Mouse (Mus musculus) MEL (cell line): ENCODE measurements around the gene Siah1a. TPM values are rescaled to one million over a fixed set of nuclear protein-coding genes. Genes with fewer than 3 reads are reported as not detected.

ENCODE experiments used
- DNase-seq: peaks from one replicate; pipeline ENCODE4 v3.0.0; 2011; ENCODE audit warnings: low read depth, low spot score
- H3K27ac ChIP-seq: 2 replicates; pipeline ENCODE4 v1.5.1; 2012; ENCODE audit warnings: low read depth, mild to moderate bottlenecking, control low read depth, low read length, moderate library complexity; ENCODE audit not compliant: control insufficient read depth
- H3K27me3 ChIP-seq, 2 experiments: fragments of 150-350 bp in 1 of 2; sonication (generic) in 1 of 2; 2 replicates each; pipeline ENCODE4 v1.6.1; 2012; ENCODE audit warnings: low read length in 2 of 2, mild to moderate bottlenecking in 2 of 2, improper control_type of control experiment in 1 of 2, moderate library complexity in 1 of 2; ENCODE audit not compliant: insufficient read depth in 2 of 2, control insufficient read depth in 1 of 2
- H3K36me3 ChIP-seq, 2 experiments: 2 replicates each; pipeline ENCODE4 v1.6.1; 2012 to 2014; ENCODE audit warnings: low read length in 2 of 2, improper control_type of control experiment in 1 of 2, inconsistent platforms in 1 of 2, mild to moderate bottlenecking in 1 of 2; ENCODE audit not compliant: insufficient read depth in 2 of 2, control insufficient read depth in 1 of 2
- H3K4me1 ChIP-seq, 2 experiments: fragments of 150-350 bp in 1 of 2; sonication (generic) in 1 of 2; 2 replicates each; pipeline ENCODE4 v1.6.1; 2012; ENCODE audit warnings: low read length in 2 of 2, improper control_type of control experiment in 1 of 2, mild to moderate bottlenecking in 1 of 2; ENCODE audit not compliant: insufficient read depth in 2 of 2, control insufficient read depth in 1 of 2
- H3K4me3 ChIP-seq, 2 experiments: fragments of 150-350 bp in 1 of 2; sonication (generic) in 1 of 2; 2 replicates each; pipeline ENCODE4 v1.5.1; 2012; ENCODE audit warnings: low read depth in 2 of 2, low read length in 2 of 2, mild to moderate bottlenecking in 2 of 2, moderate library complexity in 2 of 2, control low read depth in 1 of 2, improper control_type of control experiment in 1 of 2; ENCODE audit not compliant: control insufficient read depth in 1 of 2, insufficient read depth in 1 of 2
- H3K79me2 ChIP-seq: 2 replicates; pipeline ENCODE4 v1.6.1; 2012; ENCODE audit warnings: mild to moderate bottlenecking, low read length, moderate library complexity; ENCODE audit not compliant: control insufficient read depth, poor library complexity, insufficient read depth
- H3K9ac ChIP-seq: 2 replicates; pipeline ENCODE4 v1.6.1; 2012; ENCODE audit warnings: low read depth, mild to moderate bottlenecking, control low read depth, low read length, moderate library complexity; ENCODE audit not compliant: control insufficient read depth, poor library complexity, severe bottlenecking
- H3K9me3 ChIP-seq: fragments of 150-350 bp; sonication (generic); replicated peaks from 2 replicates; pipeline ENCODE4 v1.6.1; 2012; ENCODE audit warnings: mild to moderate bottlenecking, low read length, improper control_type of control experiment, moderate library complexity; ENCODE audit not compliant: insufficient read depth
- EP300 ChIP-seq, 2 experiments: IDR thresholded peaks; 2 replicates each; pipeline ENCODE4 v1.6.1; 2011; ENCODE audit warnings: improper control_type of control experiment in 2 of 2, low read length in 2 of 2, low read depth in 1 of 2, mild to moderate bottlenecking in 1 of 2
- NELFE ChIP-seq: IDR thresholded peaks from 2 replicates; pipeline ENCODE4 v1.6.1; 2011; ENCODE audit warnings: low read depth, low read length, improper control_type of control experiment
- POLR2A ChIP-seq, 2 experiments: IDR thresholded peaks; 2 replicates each; pipeline ENCODE4 v1.6.1; 2011 to 2012; ENCODE audit warnings: low read length in 2 of 2, mild to moderate bottlenecking in 2 of 2, control low read depth in 1 of 2, improper control_type of control experiment in 1 of 2, low read depth in 1 of 2, moderate library complexity in 1 of 2; ENCODE audit not compliant: control insufficient read depth in 1 of 2, insufficient read depth in 1 of 2, poor library complexity in 1 of 2
- POLR2AphosphoS5 ChIP-seq: IDR thresholded peaks from 2 replicates; pipeline ENCODE4 v1.6.1; 2012; ENCODE audit warnings: low read depth, borderline replicate concordance, mild to moderate bottlenecking, inconsistent platforms, low read length, moderate library complexity, mixed read lengths
- TBP ChIP-seq: IDR thresholded peaks from 2 replicates; pipeline ENCODE4 v1.8.0; 2011; ENCODE audit warnings: low read depth, low read length, improper control_type of control experiment
- USF1 ChIP-seq: IDR thresholded peaks from 2 replicates; pipeline ENCODE4 v1.6.1; 2014; ENCODE audit warnings: low read depth, mild to moderate bottlenecking, inconsistent platforms, low read length, improper control_type of control experiment, moderate library complexity
- USF2 ChIP-seq, 2 experiments: IDR thresholded peaks; 2 replicates each; pipeline ENCODE4 v1.6.1; 2011 to 2012; ENCODE audit warnings: improper control_type of control experiment in 2 of 2, low read length in 2 of 2, borderline replicate concordance in 1 of 2, inconsistent platforms in 1 of 2, low read depth in 1 of 2, mild to moderate bottlenecking in 1 of 2; ENCODE audit not compliant: insufficient read depth in 1 of 2
- ZNF384 ChIP-seq: IDR thresholded peaks from 2 replicates; pipeline ENCODE4 v1.6.1; 2012; ENCODE audit warnings: low read depth, mild to moderate bottlenecking, inconsistent platforms, low read length, improper control_type of control experiment
- polyA plus RNA-seq, 2 experiments: library from polyadenylated mRNA; stranded (reverse) in 1 of 2; unstranded in 1 of 2; fragments of >175 nt in 1 of 2; fragments of >200 nt in 1 of 2; gene quantifications; 2 replicates each; pipeline versions ENCODE4 v1.2.1 to v1.2.4; 2012; ENCODE audit warnings: low replicate concordance in 2 of 2, low read depth in 1 of 2; ENCODE audit not compliant: insufficient read length in 2 of 2, insufficient read depth in 1 of 2, missing spikeins in 1 of 2
- total RNA-seq: library from RNA; depleted of rRNA; stranded (reverse); fragments of 300-350 nt; gene quantifications from 2 replicates; pipeline ENCODE4 v1.2.3, GENCODE M21; 2012

Gene Siah1a
- total and polyA plus RNA-seq, 3 experiments, result 8.3 to 12.2 TPM; not detected in 1

GRCm38 (mm10) chr8:86758651-86759050 is 12.9 kb upstream of the Siah1a start:
- peak overlapping the region; percentile 46 for H3K27ac ChIP-seq
- H3K9ac ChIP-seq, result peak overlapping the region; percentile 14; the same call in 1 of the 2 replicates
- TF ChIP-seq POLR2A (IDR thresholded peaks at IDR 0.05; ENCODE audit: control insufficient read depth in 1 of 2, insufficient read depth in 1 of 2, low read depth in 1 of 2, low read length in 2 of 2, poor library complexity in 1 of 2), result no peak
- TF ChIP-seq POLR2AphosphoS5, result no peak
- TF ChIP-seq ZNF384, result peak; percentile 7; the same call in 1 of the 2 replicates
- peak; percentile 83 for TF ChIP-seq USF1
- TF ChIP-seq NELFE, result no peak
- TF ChIP-seq TBP, result 0 out of 2 replicates have a peak, but pooled peaks have one; percentile 55
- H3K4me3 ChIP-seq, result peak overlapping the region in 1 of 2 experiments; percentile 0; a peak in 1 of 4 replicates
- H3K4me1 ChIP-seq, result peaks cover 10 to 19% of the 10 kb centered on the region in 2 experiments
- no peaks in the 10 kb centered on the region for H3K9me3 ChIP-seq
- peak; percentile 62 for DNase-seq
- no peaks in the 10 kb centered on the region for H3K79me2 ChIP-seq
- H3K27me3 ChIP-seq, result no peaks in the 10 kb centered on the region; a peak in 2 of 4 replicates
- H3K36me3 ChIP-seq, result peaks cover 0 to 17% of the 10 kb centered on the region in 2 experiments; a peak in 2 of 4 replicates

GRCm38 (mm10) chr8:86756948-86757733 is 11.4 kb upstream of the Siah1a start:
- H3K4me3 ChIP-seq, result peak overlapping the region; percentile 35 to 45
- TF ChIP-seq EP300 (IDR thresholded peaks at IDR 0.05; ENCODE audit: low read depth in 1 of 2, low read length in 2 of 2) (no peak), USF2 (IDR thresholded peaks at IDR 0.05; ENCODE audit: borderline replicate concordance in 1 of 2, insufficient read depth in 1 of 2, low read depth in 1 of 2, low read length in 2 of 2) (no peak), ZNF384 (no peak)
- DNase-seq, result peak; percentile 61
- H3K9me3 ChIP-seq, result no peaks in the 10 kb centered on the region
- H3K79me2 ChIP-seq, result no peaks in the 10 kb centered on the region
- peaks cover 10 to 19% of the 10 kb centered on the region in 2 experiments for H3K4me1 ChIP-seq
- peak overlapping the region; percentile 77 for H3K27ac ChIP-seq
- peaks cover 0 to 17% of the 10 kb centered on the region in 2 experiments; a peak in 2 of 4 replicates for H3K36me3 ChIP-seq
- H3K27me3 ChIP-seq, result no peaks in the 10 kb centered on the region; a peak in 1 of 4 replicates
- peak overlapping the region; percentile 54 for H3K9ac ChIP-seq

- no peak overlapping the region for H3K4me3 ChIP-seq
- H3K9me3 ChIP-seq, result no peaks in the 10 kb centered on the region
- peaks cover 0 to 2% of the 10 kb centered on the region in 2 experiments; a peak in 2 of 4 replicates for H3K27me3 ChIP-seq
- DNase-seq, result no peak
- peaks cover 0 to 4% of the 10 kb centered on the region in 2 experiments; a peak in 1 of 4 replicates for H3K36me3 ChIP-seq
- no peak overlapping the region for H3K9ac ChIP-seq
- TF ChIP-seq USF1, result no peak
- no peaks in the 10 kb centered on the region; a peak in 3 of 4 replicates for H3K4me1 ChIP-seq
- H3K27ac ChIP-seq, result no peak overlapping the region
- peaks cover 10% of the 10 kb centered on the region for H3K79me2 ChIP-seq
Observed at GRCm38 (mm10) chr8:86749842-86750241, 4.1 kb upstream of the Siah1a start.
